Mouse (Mus musculus) kidney, embryonic 14.5 days (tissue): Measurements from ENCODE around the gene Rnf224. TPM values are rescaled to one million over a fixed set of nuclear protein-coding genes. Genes with fewer than 3 reads are reported as not detected.

Source experiments
- ATAC-seq: fragments of 200-750 bp; cut with Nextera tagmentation; 2 replicates; pipeline ENCODE4 v1.8.0; 2017; ENCODE audit warnings: moderate number of reproducible peaks, mild to moderate bottlenecking, moderate TSS enrichment, moderate library complexity; ENCODE audit not compliant: low FRiP score, low TSS enrichment
- H3K27ac ChIP-seq: fragments of 300-500 bp; sonication (generic); 2 replicates; pipeline ENCODE4 v1.5.1; 2014; ENCODE audit warnings: low read depth, mild to moderate bottlenecking, low read length, moderate library complexity, mixed read lengths
- H3K27me3 ChIP-seq: fragments of 300-500 bp; sonication (generic); 2 replicates; pipeline ENCODE4 v1.6.1; 2014; ENCODE audit warnings: mild to moderate bottlenecking, low read length; ENCODE audit not compliant: control insufficient read depth, insufficient read depth
- H3K36me3 ChIP-seq: fragments of 300-500 bp; sonication (generic); 2 replicates; pipeline ENCODE4 v1.6.1; 2014; ENCODE audit warnings: low read length, mixed read lengths; ENCODE audit not compliant: control insufficient read depth, insufficient read depth
- H3K4me1 ChIP-seq: fragments of 300-500 bp; sonication (generic); 2 replicates; pipeline ENCODE4 v1.6.1; 2014; ENCODE audit warnings: low read length, mixed read lengths; ENCODE audit not compliant: control insufficient read depth, insufficient read depth
- H3K4me2 ChIP-seq: fragments of 300-500 bp; sonication (generic); replicated peaks from 2 replicates; pipeline ENCODE4 v1.6.1; 2014; ENCODE audit warnings: low read depth, mild to moderate bottlenecking, low read length
- H3K4me3 ChIP-seq: fragments of 300-500 bp; sonication (generic); 2 replicates; pipeline ENCODE4 v1.5.1; 2014; ENCODE audit warnings: mild to moderate bottlenecking, low read length
- H3K9ac ChIP-seq: fragments of 300-500 bp; sonication (generic); 2 replicates; pipeline ENCODE4 v1.6.1; 2014; ENCODE audit warnings: low read depth, mild to moderate bottlenecking, low read length, moderate library complexity
- H3K9me3 ChIP-seq: fragments of 300-500 bp; sonication (generic); 2 replicates; pipeline ENCODE4 v1.6.1; 2016; ENCODE audit warnings: low read length; ENCODE audit not compliant: control insufficient read depth
- WGBS: fragments of 180-500 bp; shearing (Covaris S2); extraction: QIAGEN DNeasy Blood & Tissue Kit; methylation state at CpG from one replicate; pipeline ENCODE4 v1.1.7; 2014; 5-methylcytosine and 5-hydroxymethylcytosine counted together
- polyA plus RNA-seq: library from polyadenylated mRNA; unstranded; fragments of >200 nt; fragmentation: Nextera tagmentation; extraction: Ambion mirVana; gene quantifications from 2 replicates; pipeline ENCODE4 v1.2.1, GENCODE M21; 2014

The Rnf224 gene
- polyA plus RNA-seq, 1 experiment from 2014 or later = 0.39 TPM

DNA sequence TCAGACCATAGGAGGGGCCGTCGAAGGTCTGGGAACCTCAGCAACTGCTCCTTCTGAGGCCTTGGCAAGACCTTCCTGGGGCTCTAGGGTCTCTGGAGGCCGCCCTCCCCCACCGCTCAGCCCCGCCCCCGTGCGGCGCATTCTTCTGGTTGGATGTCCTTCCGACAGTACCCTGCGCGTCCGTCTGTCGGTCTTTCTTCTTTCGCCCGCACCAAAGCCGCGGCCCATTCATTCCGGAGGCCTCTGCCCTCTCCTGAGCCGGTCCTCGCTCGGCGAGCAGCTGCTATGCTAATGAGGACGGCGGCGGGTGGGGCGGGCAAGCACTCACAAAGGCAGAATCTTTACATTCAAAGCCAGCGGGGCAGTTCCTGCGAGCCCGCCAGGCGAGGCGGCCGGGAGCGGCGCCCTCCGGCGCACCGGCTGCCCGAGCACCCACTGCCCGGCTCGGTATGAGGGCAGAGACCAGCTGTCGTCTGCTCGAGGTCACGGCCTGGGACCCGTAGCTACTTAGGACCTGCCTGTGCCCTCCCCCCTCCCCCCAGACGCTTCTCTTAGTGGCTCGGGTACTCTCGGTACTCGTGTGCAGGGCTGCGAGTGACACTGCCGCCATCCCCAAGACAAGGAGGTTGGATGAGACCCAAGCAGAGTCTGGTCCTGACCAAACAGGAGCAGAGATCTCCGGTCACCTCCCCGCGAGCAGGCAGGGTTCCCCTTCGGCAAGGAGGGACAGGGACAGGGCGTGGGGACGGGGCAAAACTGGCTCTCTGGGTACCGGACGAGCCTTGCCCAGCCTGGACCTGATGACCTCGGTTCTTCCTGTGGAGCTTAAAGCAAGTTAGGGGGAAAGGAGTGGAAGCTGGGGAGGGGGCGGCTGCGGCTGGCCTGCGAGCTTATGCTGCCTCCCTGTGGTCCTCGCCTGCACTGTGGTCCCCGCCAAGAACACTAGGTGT lies 50.7 kb downstream of the Rnf224 start:
- Histone ChIP-seq H3K9ac (peak overlapping the region; percentile 59), H3K4me1 (peaks cover 18% of the 10 kb centered on the region; the same call in 1 of the 2 replicates), H3K27ac (peak overlapping the region; percentile 79; the same call in 1 of the 2 replicates), H3K36me3 (no peaks in the 10 kb centered on the region), H3K27me3 (peaks cover 14% of the 10 kb centered on the region), H3K4me2 (peak overlapping the region; percentile 90), H3K4me3 (peak overlapping the region; percentile 45), H3K9me3 (no peaks in the 10 kb centered on the region)
- ATAC-seq = peak; percentile 61
- under 1% methylated on average over 63 of the region's 64 CpGs for WGBS

DNA sequence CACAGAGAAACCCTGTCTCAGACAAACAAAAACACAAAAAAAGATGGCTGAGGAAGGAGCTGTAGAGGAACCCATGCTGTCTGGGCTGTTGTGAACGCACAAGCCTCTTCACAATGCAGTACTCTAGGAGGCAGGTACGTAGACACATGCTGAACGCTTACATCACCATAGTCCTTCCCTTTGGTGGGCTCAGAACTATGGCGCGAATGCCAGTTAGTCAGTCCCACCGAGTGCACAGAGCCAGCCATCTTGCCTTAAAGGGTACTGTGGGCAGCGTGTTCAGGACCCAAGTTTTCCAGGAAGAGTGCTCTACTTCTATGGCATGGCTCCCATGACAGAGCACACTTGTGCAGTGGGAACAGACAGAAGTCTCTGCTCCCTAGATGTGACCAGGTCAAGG lies 52.1 kb downstream of the Rnf224 start:
- no peaks in the 10 kb centered on the region for H3K9me3 ChIP-seq
- H3K36me3 ChIP-seq = no peaks in the 10 kb centered on the region
- H3K4me3 ChIP-seq = no peak overlapping the region
- no peak overlapping the region for H3K9ac ChIP-seq
- H3K4me1 ChIP-seq = peaks cover 21% of the 10 kb centered on the region; the same call in 1 of the 2 replicates
- H3K27ac ChIP-seq = no peak overlapping the region
- WGBS = 90% methylated on average over 7 of the region's 7 CpGs
- no peak overlapping the region for H3K4me2 ChIP-seq
- peaks cover 18% of the 10 kb centered on the region for H3K27me3 ChIP-seq
- no peak for ATAC-seq

Other genes starting within 250 kb of the Rnf224 start
- 57.4 and 67.7 TPM in 2 replicates for gene Nsmf, start 182.4 kb downstream of the Rnf224 start, polyA plus RNA-seq
- 1.3 and 3.0 TPM in 2 replicates for gene Entpd8, start 156.5 kb downstream of the Rnf224 start, polyA plus RNA-seq
- gene Noxa1, start 141.6 kb downstream of the Rnf224 start, polyA plus RNA-seq = 0.36 and 0.53 TPM in 2 replicates
- 8.7 and 21.0 TPM in 2 replicates for gene Nrarp, start 56.0 kb downstream of the Rnf224 start, polyA plus RNA-seq
- 6.8 and 11.3 TPM in 2 replicates for gene Tor4a, start 39.9 kb downstream of the Rnf224 start, polyA plus RNA-seq
- gene Nelfb, start 25.3 kb downstream of the Rnf224 start, polyA plus RNA-seq = 72.7 and 101 TPM in 2 replicates
- 0.49 and 0.54 TPM in 2 replicates for gene Stpg3, start 22.1 kb downstream of the Rnf224 start, polyA plus RNA-seq
- gene Fam166a, start 18.0 kb downstream of the Rnf224 start, polyA plus RNA-seq = 0.55 TPM in 1 of 2 replicates, not detected in the other
- 532 and 565 TPM in 2 replicates for gene Tubb4b, start 12.1 kb downstream of the Rnf224 start, polyA plus RNA-seq
- 0.34 and 0.57 TPM in 2 replicates for gene Slc34a3, start 2.4 kb downstream of the Rnf224 start, polyA plus RNA-seq
- gene Rnf208, start 5.5 kb upstream of the Rnf224 start, polyA plus RNA-seq = 19.8 and 21.2 TPM in 2 replicates
- gene Cysrt1, start 5.7 kb upstream of the Rnf224 start, polyA plus RNA-seq = not detected in 2 replicates
- gene AL732309.1, start 10.1 kb upstream of the Rnf224 start, polyA plus RNA-seq = 3.6 and 4.7 TPM in 2 replicates
- gene Tmem203, start 18.7 kb upstream of the Rnf224 start, polyA plus RNA-seq = 17.0 and 25.4 TPM in 2 replicates
- gene Tprn, start 25.8 kb upstream of the Rnf224 start, polyA plus RNA-seq = 5.8 and 7.3 TPM in 2 replicates
- gene Ssna1, start 35.7 kb upstream of the Rnf224 start, polyA plus RNA-seq = 212 and 253 TPM in 2 replicates
- 71.4 and 111 TPM in 2 replicates for gene Anapc2, start 35.7 kb upstream of the Rnf224 start, polyA plus RNA-seq
- gene Tmem210, start 51.4 kb upstream of the Rnf224 start, polyA plus RNA-seq = not detected in 2 replicates
- gene Lrrc26, start 53.1 kb upstream of the Rnf224 start, polyA plus RNA-seq = not detected in 2 replicates
- gene Grin1, start 82.4 kb upstream of the Rnf224 start, polyA plus RNA-seq = 0.32 and 0.64 TPM in 2 replicates
- gene Man1b1, start 95.6 kb upstream of the Rnf224 start, polyA plus RNA-seq = 89.9 and 106 TPM in 2 replicates
- gene Dpp7, start 119.6 kb upstream of the Rnf224 start, polyA plus RNA-seq = 15.4 and 16.2 TPM in 2 replicates
- 19.3 and 25.0 TPM in 2 replicates for gene Uap1l1, start 128.9 kb upstream of the Rnf224 start, polyA plus RNA-seq
- gene Sapcd2, start 135.5 kb upstream of the Rnf224 start, polyA plus RNA-seq = 45.1 and 47.2 TPM in 2 replicates
- gene Entpd2, start 159.1 kb upstream of the Rnf224 start, polyA plus RNA-seq = 2.0 and 2.7 TPM in 2 replicates
- gene Npdc1, start 162.6 kb upstream of the Rnf224 start, polyA plus RNA-seq = 32.8 and 34.0 TPM in 2 replicates
- gene Fut7, start 186.5 kb upstream of the Rnf224 start, polyA plus RNA-seq = not detected in 2 replicates
- gene Abca2, start 191.9 kb upstream of the Rnf224 start, polyA plus RNA-seq = 8.1 and 11.2 TPM in 2 replicates
- gene Clic3, start 220.1 kb upstream of the Rnf224 start, polyA plus RNA-seq = 0.57 and 1.2 TPM in 2 replicates
- gene Paxx, start 224.3 kb upstream of the Rnf224 start, polyA plus RNA-seq = 23.5 and 23.9 TPM in 2 replicates
- gene Ptgds, start 233.3 kb upstream of the Rnf224 start, polyA plus RNA-seq = 1.1 and 1.5 TPM in 2 replicates